Mouse (Mus musculus) adrenal gland, postnatal 14 days (tissue): ENCODE results near the gene Selenok. TPM values are rescaled to one million over a fixed set of nuclear protein-coding genes. Genes with fewer than 3 reads are reported as not detected.

Source experiments
- microRNA-seq, 2 experiments: library from miRNA; unstranded; fragments of <30 nt; microRNA quantifications; one replicate each; pipeline ENCODE4 v1.2.0; 2021
- total RNA-seq: library from RNA; stranded (reverse); gene quantifications from 2 replicates; pipeline ENCODE4 v1.2.3, GENCODE M21; 2021

Gene Selenok
- total RNA-seq, 1 experiment from 2014 or later: 101 TPM

Small RNA genes within 50 kb of the gene (microRNA-seq; reads per million reads assigned to microRNA genes)
- 0 reads per million in 2 experiments for gene Mir6947

Other genes starting within 250 kb of the Selenok start
- 3.1 and 3.5 TPM in 2 replicates for gene Cacna2d3, start 246.4 kb upstream of the Selenok start, total RNA-seq
- 52.4 and 59.0 TPM in 2 replicates for gene Actr8, start 10.0 kb downstream of the Selenok start, total RNA-seq
- 2.2 and 2.3 TPM in 2 replicates for gene Il17rb, start 40.6 kb downstream of the Selenok start, total RNA-seq
- gene Chdh, start 40.7 kb downstream of the Selenok start, total RNA-seq: 21.1 and 23.9 TPM in 2 replicates